Mouse (Mus musculus) forebrain, postnatal 0 days (tissue): ENCODE results near the gene Pot1b. TPM values are rescaled to one million over a fixed set of nuclear protein-coding genes. Genes with fewer than 3 reads are reported as not detected.
A peak's percentile ranks its signal among the peaks of the same experiment; 100 is the strongest.

Experiments used
- ATAC-seq: fragments of 200-750 bp; cut with Nextera tagmentation; 2 replicates; pipeline ENCODE4 v1.8.0; 2017; ENCODE audit warnings: mild to moderate bottlenecking, moderate library complexity
- DNase-seq: peaks from one replicate; pipeline ENCODE4 v3.0.0-alpha.2; 2015
- H3K27ac ChIP-seq: fragments of 300-500 bp; sonication (generic); 2 replicates; pipeline ENCODE4 v1.5.1; 2014; ENCODE audit warnings: low read depth, mild to moderate bottlenecking, antibody characterized with exemption, low read length, moderate library complexity, mixed read lengths
- H3K27me3 ChIP-seq: fragments of 300-500 bp; sonication (generic); 2 replicates; pipeline ENCODE4 v1.6.1; 2014; ENCODE audit warnings: mild to moderate bottlenecking, low read length, mixed read lengths; ENCODE audit not compliant: insufficient read depth
- H3K36me3 ChIP-seq: fragments of 300-500 bp; sonication (generic); 2 replicates; pipeline ENCODE4 v1.6.1; 2014; ENCODE audit warnings: mild to moderate bottlenecking, moderate library complexity; ENCODE audit not compliant: insufficient read depth
- H3K4me1 ChIP-seq: fragments of 300-500 bp; sonication (generic); 2 replicates; pipeline ENCODE4 v1.6.1; 2014; ENCODE audit warnings: antibody characterized with exemption; ENCODE audit not compliant: insufficient read depth
- H3K4me2 ChIP-seq: fragments of 300-500 bp; sonication (generic); 2 replicates; pipeline ENCODE4 v1.6.1; 2014; ENCODE audit warnings: low read depth, mild to moderate bottlenecking, moderate library complexity
- H3K4me3 ChIP-seq: fragments of 300-500 bp; sonication (generic); 2 replicates; pipeline ENCODE4 v1.5.1; 2014; ENCODE audit warnings: low read depth, low read length, mixed read lengths
- H3K9ac ChIP-seq: fragments of 300-500 bp; sonication (generic); 2 replicates; pipeline ENCODE4 v1.6.1; 2014; ENCODE audit warnings: mild to moderate bottlenecking
- H3K9me3 ChIP-seq: fragments of 300-500 bp; sonication (generic); 2 replicates; pipeline ENCODE4 v1.6.1; 2016; ENCODE audit warnings: low read length
- CTCF ChIP-seq: sonication (generic); IDR thresholded peaks from 2 replicates; pipeline ENCODE4 v1.5.1; 2016; ENCODE audit warnings: antibody characterized with exemption, control low read depth, low read depth
- WGBS: fragments of 180-500 bp; shearing (Covaris S2); extraction: QIAGEN DNeasy Blood & Tissue Kit; methylation state at CpG from one replicate; pipeline ENCODE4 v1.1.7; 2014; 5-methylcytosine and 5-hydroxymethylcytosine counted together
- polyA plus RNA-seq: library from polyadenylated mRNA; unstranded; fragments of >200 nt; fragmentation: Nextera tagmentation; extraction: Ambion mirVana; gene quantifications from 2 replicates; pipeline ENCODE4 v1.2.1, GENCODE M21; 2015
- total RNA-seq: library from RNA; depleted of rRNA; stranded (reverse); fragments of >200 nt; gene quantifications from 2 replicates; pipeline ENCODE4 v1.2.3, GENCODE M21; 2014; rRNA removed

The Pot1b gene
- total RNA-seq (8.6 and 10.6 TPM in 2 replicates), polyA plus RNA-seq (1.1 and 1.8 TPM in 2 replicates)

DNA sequence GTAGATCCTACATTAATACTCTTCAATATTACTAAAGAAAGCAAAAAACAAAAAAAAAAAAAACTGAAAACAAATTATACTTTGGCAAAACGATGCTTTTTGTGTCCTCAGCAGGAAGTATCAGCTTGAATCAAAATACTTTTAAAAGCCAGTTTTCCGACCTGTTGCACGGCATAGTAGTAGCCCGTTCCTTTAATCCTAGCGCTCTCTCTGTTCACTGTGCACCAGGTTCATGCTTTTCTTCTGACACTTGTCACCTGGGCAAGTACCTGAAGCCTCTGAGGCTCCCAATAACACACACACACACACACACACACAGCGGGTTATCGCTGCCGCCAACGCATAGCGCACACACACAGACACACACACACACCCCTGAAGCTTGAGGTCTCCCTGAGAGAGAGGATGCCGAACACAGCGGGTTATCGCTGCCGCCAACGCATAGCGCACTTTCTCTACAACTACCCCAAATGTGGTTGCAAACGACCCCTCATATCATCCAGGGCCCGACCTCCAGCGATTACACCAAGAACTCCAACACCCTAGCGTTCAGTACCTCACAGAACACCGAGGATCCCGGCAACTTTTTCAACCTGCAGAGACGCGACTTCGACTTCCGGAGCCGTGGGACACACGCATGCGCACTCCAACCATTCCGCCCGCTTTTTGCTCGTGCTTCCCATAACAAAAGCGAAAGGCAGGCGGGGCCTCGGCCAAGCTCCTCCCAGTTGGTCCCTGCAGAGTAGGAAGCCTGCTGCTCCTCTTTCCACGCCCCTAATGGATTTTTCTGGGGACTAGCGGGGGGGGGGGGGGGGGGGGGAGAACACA, at the start of gene Pot1b:
Pot1b (minus strand) TSS at position 645 of the 828 bp plus-strand sequence.
- H3K9ac ChIP-seq = peak within 1 kb of the TSS; percentile 53
- H3K36me3 ChIP-seq = no peaks in the 10 kb centered on the region
- H3K4me2 ChIP-seq = peak within 1 kb of the TSS; percentile 77
- H3K4me1 ChIP-seq = no peaks in the 10 kb centered on the region
- 0 out of 2 replicates have a peak within 1 kb of the TSS, but pooled peaks have one; percentile 4 for H3K27ac ChIP-seq
- ATAC-seq (peak; percentile 99), DNase-seq (peak; percentile 97)
- no peaks in the 10 kb centered on the region for H3K27me3 ChIP-seq
- H3K9me3 ChIP-seq = no peaks in the 10 kb centered on the region
- peak within 1 kb of the TSS; percentile 76 for H3K4me3 ChIP-seq
- under 1% methylated on average over 36 of the region's 37 CpGs for WGBS
- no peak; the same call in 1 of the 2 replicates for TF ChIP-seq CTCF

GRCm38 (mm10) chr17:55751170-55751569, 38.7 kb upstream of the Pot1b start:
- ATAC-seq (no peak), DNase-seq (no peak)
- TF ChIP-seq CTCF = no peak
- Histone ChIP-seq H3K4me2 (no peak overlapping the region), H3K27me3 (no peaks in the 10 kb centered on the region), H3K27ac (no peak overlapping the region), H3K36me3 (no peaks in the 10 kb centered on the region), H3K9me3 (no peaks in the 10 kb centered on the region), H3K9ac (no peak overlapping the region), H3K4me1 (no peaks in the 10 kb centered on the region), H3K4me3 (no peak overlapping the region)
- WGBS = 84% methylated on average over 2 of the region's 2 CpGs

DNA sequence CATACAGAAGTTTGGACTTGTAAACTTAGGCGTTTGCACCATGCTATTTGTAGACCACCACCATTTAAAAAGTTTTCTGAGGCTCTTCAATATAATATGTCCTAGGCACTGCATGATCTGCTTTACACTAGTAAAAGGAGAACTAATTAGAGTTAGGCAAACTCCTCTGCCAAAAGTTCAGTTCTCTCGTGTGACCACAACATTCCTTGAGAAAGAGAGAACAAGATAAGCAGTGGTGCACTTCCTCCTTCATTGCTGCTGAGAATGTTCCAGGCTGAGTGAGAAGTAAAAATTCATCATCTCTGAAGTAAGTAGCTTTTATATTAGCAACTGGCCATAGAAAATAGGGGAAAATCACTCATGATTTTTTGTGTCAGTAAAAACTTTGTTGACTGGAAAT, 37.4 kb upstream of the Pot1b start, which contains the start of gene Adgre4:
Adgre4 (plus strand) TSS at position 199 of the 400 bp plus-strand sequence.
- 78% methylated on average over 2 of the region's 2 CpGs for WGBS
- no peak within 1 kb of the TSS for H3K4me3 ChIP-seq
- no peaks in the 10 kb centered on the region for H3K4me1 ChIP-seq
- H3K9ac ChIP-seq = no peak within 1 kb of the TSS
- no peak within 1 kb of the TSS for H3K27ac ChIP-seq
- H3K4me2 ChIP-seq = no peak within 1 kb of the TSS
- H3K36me3 ChIP-seq = no peaks in the 10 kb centered on the region
- no peak for TF ChIP-seq CTCF
- no peak for DNase-seq
- no peaks in the 10 kb centered on the region for H3K27me3 ChIP-seq
- no peaks in the 10 kb centered on the region for H3K9me3 ChIP-seq
- no peak for ATAC-seq

- 85% methylated on average over 1 of the region's 1 CpGs for WGBS
These were observed 24.2 kb upstream of the Pot1b start for GRCm38 (mm10) chr17:55736675-55737074.

GRCm38 (mm10) chr17:55726193-55726592, 13.8 kb upstream of the Pot1b start:
- no peak overlapping the region for H3K4me3 ChIP-seq
- H3K9ac ChIP-seq = no peak overlapping the region
- no peaks in the 10 kb centered on the region for H3K27me3 ChIP-seq
- no peak for TF ChIP-seq CTCF
- H3K4me1 ChIP-seq = no peaks in the 10 kb centered on the region
- H3K4me2 ChIP-seq = no peak overlapping the region
- 82% methylated on average over 2 of the region's 2 CpGs for WGBS
- DNase-seq (no peak), ATAC-seq (no peak)
- H3K36me3 ChIP-seq = no peaks in the 10 kb centered on the region
- H3K27ac ChIP-seq = no peak overlapping the region
- H3K9me3 ChIP-seq = no peaks in the 10 kb centered on the region

More at GRCm38 (mm10) chr17:55736675-55737074, 24.2 kb upstream of the Pot1b start:
- Histone ChIP-seq H3K4me1 (no peaks in the 10 kb centered on the region), H3K4me3 (no peak overlapping the region), H3K27me3 (no peaks in the 10 kb centered on the region), H3K4me2 (no peak overlapping the region), H3K9me3 (no peaks in the 10 kb centered on the region), H3K27ac (no peak overlapping the region), H3K36me3 (no peaks in the 10 kb centered on the region), H3K9ac (no peak overlapping the region)
- DNase-seq = no peak
- ATAC-seq = no peak
- no peak for TF ChIP-seq CTCF

- Histone ChIP-seq H3K4me3 (no peak overlapping the region), H3K27me3 (no peaks in the 10 kb centered on the region), H3K36me3 (no peaks in the 10 kb centered on the region), H3K9ac (no peak overlapping the region), H3K9me3 (no peaks in the 10 kb centered on the region), H3K4me1 (no peaks in the 10 kb centered on the region), H3K27ac (no peak overlapping the region), H3K4me2 (no peak overlapping the region)
- no peak for TF ChIP-seq CTCF
- no peak for DNase-seq
- 74% methylated on average over 2 of the region's 2 CpGs for WGBS
- ATAC-seq = no peak
These were observed 9.8 kb upstream of the Pot1b start for GRCm38 (mm10) chr17:55722250-55722649.

DNA sequence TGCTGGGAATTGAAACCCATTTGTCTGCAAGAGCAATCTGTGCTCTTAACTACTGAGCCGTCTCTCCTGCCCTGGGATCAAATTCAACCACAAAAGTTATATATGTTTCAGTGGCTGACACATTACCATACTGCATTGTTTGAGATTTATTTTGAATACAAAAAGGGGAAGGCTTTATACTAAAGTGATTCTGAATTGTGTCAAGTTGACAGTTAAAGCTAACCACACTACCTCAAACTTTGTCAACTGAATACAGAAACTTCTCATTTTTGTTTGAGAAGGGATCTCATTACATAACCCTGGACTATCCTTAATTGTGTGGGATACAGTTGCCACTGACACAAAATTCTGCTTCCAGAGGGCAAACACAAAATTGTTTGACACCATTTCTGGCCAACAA, 8.8 kb upstream of the Pot1b start:
- Histone ChIP-seq H3K4me1 (no peaks in the 10 kb centered on the region), H3K27me3 (no peaks in the 10 kb centered on the region), H3K27ac (no peak overlapping the region), H3K4me3 (no peak overlapping the region), H3K36me3 (no peaks in the 10 kb centered on the region), H3K9me3 (no peaks in the 10 kb centered on the region), H3K9ac (no peak overlapping the region), H3K4me2 (no peak overlapping the region)
- 88% methylated on average over 1 of the region's 1 CpGs for WGBS
- no peak for ATAC-seq
- DNase-seq = no peak
- TF ChIP-seq CTCF = no peak
